Mouse (Mus musculus) ES-E14 (cell line): ENCODE measurements around the gene Ehmt1. TPM values are rescaled to one million over a fixed set of nuclear protein-coding genes. Genes with fewer than 3 reads are reported as not detected.

Source experiments
- DNase-seq: peaks from one replicate; pipeline ENCODE4 v3.0.0-alpha.2; 2013; ENCODE audit warnings: low read depth, low spot score
- H3K27ac ChIP-seq: 2 replicates; pipeline ENCODE4 v1.5.1; 2012; ENCODE audit warnings: low read depth, mild to moderate bottlenecking, low read length, moderate library complexity, mixed read lengths; ENCODE audit not compliant: poor library complexity, insufficient read depth, severe bottlenecking
- H3K36me3 ChIP-seq: 2 replicates; pipeline ENCODE4 v1.6.1; 2012; ENCODE audit warnings: mild to moderate bottlenecking, low read length, moderate library complexity, mixed read lengths; ENCODE audit not compliant: control insufficient read depth, poor library complexity, insufficient read depth, severe bottlenecking
- H3K4me1 ChIP-seq, 2 experiments: fragments of 150-350 bp in 1 of 2; sonication (generic) in 1 of 2; 2 replicates each; pipeline ENCODE4 v1.6.1; 2012; ENCODE audit warnings: low read length in 2 of 2, mild to moderate bottlenecking in 1 of 2, mixed read lengths in 1 of 2; ENCODE audit not compliant: control insufficient read depth in 2 of 2, insufficient read depth in 2 of 2, poor library complexity in 1 of 2
- H3K4me3 ChIP-seq, 2 experiments: fragments of 150-350 bp in 1 of 2; sonication (generic) in 1 of 2; 2 replicates each; pipeline ENCODE4 v1.5.1; 2012; ENCODE audit warnings: low read length in 2 of 2, low read depth in 1 of 2, mild to moderate bottlenecking in 1 of 2, mixed read lengths in 1 of 2; ENCODE audit not compliant: insufficient read depth in 1 of 2, poor library complexity in 1 of 2, severe bottlenecking in 1 of 2
- H3K9ac ChIP-seq: 2 replicates; pipeline ENCODE4 v1.6.1; 2012; ENCODE audit warnings: low read depth, mild to moderate bottlenecking, low read length, mixed read lengths; ENCODE audit not compliant: poor library complexity, insufficient read depth, severe bottlenecking
- H3K9me3 ChIP-seq: fragments of 150-350 bp; sonication (generic); 2 replicates; pipeline ENCODE4 v1.6.1; 2012; ENCODE audit warnings: low read depth, mild to moderate bottlenecking, low read length; ENCODE audit not compliant: control insufficient read depth, insufficient read depth
- CHD2 ChIP-seq: IDR thresholded peaks from 2 replicates; pipeline ENCODE4 v1.6.1; 2014; ENCODE audit warnings: mild to moderate bottlenecking, low read depth, low read length, inconsistent platforms
- HCFC1 ChIP-seq: IDR thresholded peaks from 2 replicates; pipeline ENCODE4 v1.6.1; 2012; ENCODE audit warnings: low read length, inconsistent platforms, borderline replicate concordance; ENCODE audit not compliant: insufficient read depth
- MAFK ChIP-seq: IDR thresholded peaks from 2 replicates; pipeline ENCODE4 v1.6.1; 2014; ENCODE audit warnings: mild to moderate bottlenecking, low read depth, low read length, inconsistent platforms; ENCODE audit not compliant: insufficient read depth
- ZC3H11A ChIP-seq: IDR thresholded peaks from 2 replicates; pipeline ENCODE4 v1.6.1; 2012; ENCODE audit warnings: low read depth, mild to moderate bottlenecking, inconsistent platforms, low read length, borderline replicate concordance
- ZNF384 ChIP-seq: IDR thresholded peaks from 2 replicates; pipeline ENCODE4 v1.6.1; 2012; ENCODE audit warnings: low read depth, low read length, inconsistent platforms
- in situ Hi-C, 2 experiments: fragments of 600-800 bp; cut with MboI; formaldehyde crosslinking; loops; one replicate each; pipeline ENCODE4 v1.15.1; 2025; ENCODE audit warnings: low sequenced_read_pairs in 2 of 2, inconsistent platforms in 1 of 2; ENCODE audit not compliant: unreplicated experiment in 2 of 2
- total RNA-seq: library from RNA; depleted of rRNA; stranded (reverse); fragments of 300-350 nt; gene quantifications from 2 replicates; pipeline ENCODE4 v1.2.3, GENCODE M21; 2012

Gene Ehmt1
- total RNA-seq, 1 experiment: 55.1 TPM

- H3K4me3 ChIP-seq: no peak overlapping the region
Observed at GRCm38 (mm10) chr2:24923561-24923960, 4.1 kb upstream of the Ehmt1 start.

GRCm38 (mm10) chr2:24919839-24920175 is 393 bp upstream of the Ehmt1 start:
- peak overlapping the region; percentile 71 to 74 for H3K4me3 ChIP-seq
- H3K27ac ChIP-seq: no peak overlapping the region; the same call in 1 of the 2 replicates
- H3K36me3 ChIP-seq: no peaks in the 10 kb centered on the region
- DNase-seq: no peak
- peaks cover 0 to 5% of the 10 kb centered on the region in 2 experiments; a peak in 2 of 4 replicates for H3K4me1 ChIP-seq
- H3K9me3 ChIP-seq: no peaks in the 10 kb centered on the region
- TF ChIP-seq CHD2 (no peak), HCFC1 (no peak), MAFK (no peak), ZC3H11A (no peak), ZNF384 (no peak)
- peak overlapping the region; percentile 78 for H3K9ac ChIP-seq
- in situ Hi-C loops: no loop called here

More at GRCm38 (mm10) chr2:24923561-24923960, 4.1 kb upstream of the Ehmt1 start:
- DNase-seq: no peak
- in situ Hi-C loops: no loop called here
- no peak overlapping the region for H3K9ac ChIP-seq
- no peak for TF ChIP-seq ZNF384
- H3K4me1 ChIP-seq: peaks cover 1 to 7% of the 10 kb centered on the region in 2 experiments; a peak in 1 of 4 replicates
- no peaks in the 10 kb centered on the region for H3K9me3 ChIP-seq
- H3K36me3 ChIP-seq: peaks cover 4% of the 10 kb centered on the region; the same call in 1 of the 2 replicates
- H3K27ac ChIP-seq: no peak overlapping the region

DNA sequence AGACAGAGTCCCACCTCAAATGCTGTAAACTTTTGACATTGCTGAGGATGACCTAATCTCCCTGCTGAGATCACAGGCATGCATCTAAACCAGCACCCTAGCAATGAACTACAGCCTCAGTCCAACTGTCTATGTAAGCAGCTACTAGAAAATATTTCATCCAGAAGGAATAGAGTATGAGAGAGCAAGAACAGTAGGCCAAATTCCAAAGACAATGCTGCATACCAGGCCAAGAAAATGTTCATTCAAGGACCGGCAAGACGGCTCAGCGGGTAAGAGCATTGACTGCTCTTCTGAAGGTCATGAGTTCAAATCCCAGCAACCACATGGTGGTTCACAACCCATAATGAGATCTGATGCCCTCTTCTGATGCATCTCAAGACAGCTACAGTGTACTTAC is 4.7 kb downstream of the Ehmt1 start:
- Histone ChIP-seq H3K9me3 (no peaks in the 10 kb centered on the region), H3K4me1 (peaks cover 1 to 8% of the 10 kb centered on the region in 2 experiments; a peak in 2 of 4 replicates), H3K27ac (no peak overlapping the region), H3K4me3 (no peak overlapping the region), H3K9ac (no peak overlapping the region), H3K36me3 (no peaks in the 10 kb centered on the region)
- TF ChIP-seq ZNF384 (no peak), MAFK (no peak), HCFC1 (no peak), CHD2 (no peak), ZC3H11A (no peak)
- in situ Hi-C loops: no loop called here
- DNase-seq: no peak

- H3K4me1 ChIP-seq: peaks cover 1 to 5% of the 10 kb centered on the region in 2 experiments; a peak in 2 of 4 replicates
- in situ Hi-C loops: no loop called here
Observed at GRCm38 (mm10) chr2:24912589-24912988, 6.8 kb downstream of the Ehmt1 start.

DNA sequence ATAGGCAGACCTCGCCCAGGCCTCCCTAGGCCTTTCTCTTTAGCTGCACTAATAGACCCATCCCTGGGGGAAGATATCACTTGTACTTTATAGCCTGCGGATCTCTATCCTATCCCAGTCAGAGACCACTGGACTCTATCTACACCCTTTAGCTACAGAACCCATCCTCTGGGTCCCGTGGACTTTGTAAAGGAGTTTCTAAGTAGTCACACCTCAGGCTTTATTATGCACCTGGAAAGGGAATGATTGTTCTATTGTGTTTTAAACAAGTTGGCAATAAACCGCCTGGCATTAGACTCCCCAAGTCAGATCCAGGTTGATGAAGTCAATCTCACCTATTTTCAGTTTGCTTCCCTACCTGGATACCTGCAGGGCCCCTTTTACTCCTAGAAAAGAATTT is 7.2 kb downstream of the Ehmt1 start:
- Histone ChIP-seq H3K9me3 (no peaks in the 10 kb centered on the region), H3K9ac (no peak overlapping the region), H3K4me1 (peaks cover 1 to 4% of the 10 kb centered on the region in 2 experiments; a peak in 1 of 4 replicates), H3K27ac (no peak overlapping the region), H3K36me3 (no peaks in the 10 kb centered on the region), H3K4me3 (no peak overlapping the region)
- no peak for TF ChIP-seq ZNF384
- TF ChIP-seq ZC3H11A: no peak
- TF ChIP-seq MAFK: no peak
- no peak for TF ChIP-seq HCFC1
- TF ChIP-seq CHD2: no peak
- in situ Hi-C loops: no loop called here
- peak; percentile 66 for DNase-seq

More at GRCm38 (mm10) chr2:24912589-24912988, 6.8 kb downstream of the Ehmt1 start:
- DNase-seq: no peak
- Histone ChIP-seq H3K9ac (no peak overlapping the region), H3K4me3 (no peak overlapping the region), H3K27ac (no peak overlapping the region), H3K9me3 (no peaks in the 10 kb centered on the region), H3K36me3 (no peaks in the 10 kb centered on the region)
- TF ChIP-seq HCFC1 (no peak), ZC3H11A (no peak), MAFK (no peak), ZNF384 (no peak)
